Mouse (Mus musculus) kidney, embryonic 15.5 days (tissue): ENCODE measurements at regions not wholly inside any gene's neighbourhood (a gene's known extent, or its start where the extent isn't known, plus 50 kb on each side); places are given as distances from the start of the nearest gene placed in this dataset.
"Not testable (repeated sequence)": the region's sequence is repeated elsewhere in the genome, so short reads cannot be mapped to it uniquely, and the experiment has no call there.

Experiments
- ATAC-seq: fragments of 200-750 bp; cut with Nextera tagmentation; replicated peaks from 2 replicates; pipeline ENCODE4 v1.8.0; 2017; ENCODE audit warnings: moderate TSS enrichment; ENCODE audit not compliant: low FRiP score
- H3K27ac ChIP-seq: fragments of 300-500 bp; sonication (generic); 2 replicates; pipeline ENCODE4 v1.5.1; 2015; ENCODE audit warnings: mild to moderate bottlenecking, inconsistent platforms
- H3K27me3 ChIP-seq: fragments of 300-500 bp; sonication (generic); 2 replicates; pipeline ENCODE4 v1.6.1; 2015; ENCODE audit warnings: inconsistent platforms
- H3K36me3 ChIP-seq: fragments of 300-500 bp; sonication (generic); 2 replicates; pipeline ENCODE4 v1.6.1; 2015; ENCODE audit warnings: inconsistent platforms
- H3K4me1 ChIP-seq: fragments of 300-500 bp; sonication (generic); 2 replicates; pipeline ENCODE4 v1.6.1; 2015; ENCODE audit warnings: inconsistent platforms
- H3K4me2 ChIP-seq: fragments of 300-500 bp; sonication (generic); 2 replicates; pipeline ENCODE4 v1.6.1; 2015; ENCODE audit warnings: moderate library complexity, mild to moderate bottlenecking, inconsistent platforms
- H3K4me3 ChIP-seq: fragments of 300-500 bp; sonication (generic); replicated peaks from 2 replicates; pipeline ENCODE4 v1.5.1; 2015; ENCODE audit warnings: mild to moderate bottlenecking, inconsistent platforms
- H3K9ac ChIP-seq: fragments of 300-500 bp; sonication (generic); 2 replicates; pipeline ENCODE4 v1.6.1; 2015; ENCODE audit warnings: mild to moderate bottlenecking, inconsistent platforms
- H3K9me3 ChIP-seq: fragments of 300-500 bp; sonication (generic); replicated peaks from 2 replicates; pipeline ENCODE4 v1.6.1; 2016; ENCODE audit warnings: inconsistent platforms
- WGBS: fragments of 180-500 bp; shearing (Covaris S2); methylation state at CpG from one replicate; pipeline ENCODE4 v1.1.7; 2015; ENCODE audit warnings: mixed read lengths; 5-methylcytosine and 5-hydroxymethylcytosine counted together

- H3K9ac ChIP-seq, result no peak overlapping the region
- H3K4me3 ChIP-seq, result no peak overlapping the region
- H3K9me3 ChIP-seq, result no peaks in the 10 kb centered on the region
- H3K4me2 ChIP-seq, result no peak overlapping the region
- H3K27ac ChIP-seq, result no peak overlapping the region
- no peaks in the 10 kb centered on the region for H3K27me3 ChIP-seq
- H3K36me3 ChIP-seq, result no peaks in the 10 kb centered on the region
- no peak for ATAC-seq
- WGBS, result 38% methylated on average over 13 of the region's 13 CpGs
- peaks cover 9% of the 10 kb centered on the region; the same call in 1 of the 2 replicates for H3K4me1 ChIP-seq
Observed at GRCm38 (mm10) chr13:57016465-57017272, 120.9 kb upstream of the Trpc7 start.

GRCm38 (mm10) chr13:57007236-57007635, 111.4 kb upstream of the Trpc7 start:
- not testable (repeated sequence) for H3K4me1 ChIP-seq, H3K4me2 ChIP-seq, H3K9me3 ChIP-seq, H3K9ac ChIP-seq, ATAC-seq, H3K36me3 ChIP-seq, H3K4me3 ChIP-seq, H3K27me3 ChIP-seq, H3K27ac ChIP-seq
- WGBS, result 93% methylated on average over 8 of the region's 8 CpGs

DNA sequence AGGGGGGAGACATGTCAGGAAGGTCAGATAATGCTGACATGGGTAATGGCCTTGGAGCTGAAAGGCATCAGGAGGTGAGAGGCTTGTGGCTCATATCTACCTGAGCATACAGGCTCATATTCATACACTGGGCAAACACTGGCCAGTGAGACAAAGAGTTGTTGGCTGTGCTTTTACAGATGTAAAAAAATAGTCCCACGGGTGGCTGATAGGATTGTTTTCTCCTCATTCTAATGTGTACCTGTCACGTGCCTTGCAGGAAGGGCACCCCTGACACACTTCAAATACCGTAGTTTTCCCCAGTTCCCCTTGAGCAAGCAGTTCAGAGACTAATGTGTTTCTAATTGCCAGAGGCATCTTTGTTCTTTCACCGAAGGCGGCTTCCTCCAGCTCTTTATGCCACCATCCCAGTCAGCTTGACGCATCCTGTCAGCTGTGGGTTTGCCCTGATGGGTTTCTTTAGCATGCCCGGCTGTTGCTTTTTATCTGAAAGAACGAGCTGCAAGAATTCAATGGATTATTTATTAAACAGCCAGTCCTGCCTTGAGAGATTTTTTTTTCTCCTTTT, 107.9 kb upstream of the Trpc7 start:
- H3K4me3 ChIP-seq, result no peak overlapping the region
- H3K27me3 ChIP-seq, result no peaks in the 10 kb centered on the region
- H3K9ac ChIP-seq, result no peak overlapping the region
- no peak for ATAC-seq
- H3K36me3 ChIP-seq, result no peaks in the 10 kb centered on the region
- H3K27ac ChIP-seq, result no peak overlapping the region
- WGBS, result 35% methylated on average over 8 of the region's 8 CpGs
- H3K9me3 ChIP-seq, result no peaks in the 10 kb centered on the region
- no peak overlapping the region for H3K4me2 ChIP-seq
- H3K4me1 ChIP-seq, result peaks cover 7% of the 10 kb centered on the region; the same call in 1 of the 2 replicates

GRCm38 (mm10) chr13:56992022-56992421, 96.2 kb upstream of the Trpc7 start:
- no peaks in the 10 kb centered on the region for H3K4me1 ChIP-seq
- no peaks in the 10 kb centered on the region for H3K27me3 ChIP-seq
- H3K4me2 ChIP-seq, result no peak overlapping the region
- H3K4me3 ChIP-seq, result no peak overlapping the region
- H3K9ac ChIP-seq, result no peak overlapping the region
- no peak overlapping the region for H3K27ac ChIP-seq
- no peak for ATAC-seq
- no peaks in the 10 kb centered on the region for H3K36me3 ChIP-seq
- H3K9me3 ChIP-seq, result 0 out of 2 replicates have a peak, but pooled peaks cover 3% of the 10 kb centered on the region

DNA sequence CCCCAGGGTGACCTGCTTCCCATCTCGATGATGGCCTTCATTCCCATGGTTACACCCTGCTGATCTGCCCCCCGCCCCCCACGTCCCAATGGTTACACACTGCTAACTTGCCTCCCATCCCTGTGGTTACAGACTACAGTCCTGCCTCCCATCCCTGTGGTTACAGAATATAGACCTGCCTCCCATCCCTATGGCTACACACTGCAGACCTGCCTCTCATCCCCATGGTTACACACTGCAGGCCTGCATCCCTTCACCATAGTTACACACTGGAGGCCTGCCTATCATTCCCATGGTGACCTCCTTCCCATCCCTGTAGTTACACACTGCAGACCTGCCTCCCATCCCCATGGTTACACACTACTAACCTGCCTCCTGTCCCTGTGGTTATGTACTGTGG, 78.3 kb upstream of the Trpc7 start:
- 76% methylated on average over 3 of the region's 3 CpGs for WGBS
- Histone ChIP-seq H3K27me3 (no peaks in the 10 kb centered on the region), H3K4me3 (no peak overlapping the region), H3K27ac (no peak overlapping the region), H3K4me1 (no peaks in the 10 kb centered on the region), H3K4me2 (no peak overlapping the region), H3K36me3 (no peaks in the 10 kb centered on the region), H3K9me3 (no peaks in the 10 kb centered on the region), H3K9ac (no peak overlapping the region)
- no peak for ATAC-seq

DNA sequence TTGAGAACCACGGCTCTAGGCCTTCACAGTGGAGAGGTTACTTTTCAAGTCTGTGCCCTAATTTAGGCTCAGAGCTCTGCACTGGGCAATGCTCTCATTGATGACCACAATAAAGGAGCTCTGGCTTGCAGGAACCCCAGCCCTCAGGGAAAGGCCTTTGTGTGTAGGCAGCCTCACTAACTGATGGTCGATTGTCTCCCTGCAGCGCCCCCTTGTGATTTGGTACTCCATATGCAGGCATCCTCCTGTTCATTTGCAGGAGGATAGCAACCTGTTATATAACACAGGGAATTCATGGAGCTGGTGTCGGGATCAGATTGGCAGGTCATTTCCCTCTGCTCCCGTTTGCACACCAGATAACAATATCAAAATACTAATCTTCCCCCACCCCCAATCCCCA, 59.6 kb upstream of the Trpc7 start:
- no peaks in the 10 kb centered on the region for H3K36me3 ChIP-seq
- no peak for ATAC-seq
- H3K9me3 ChIP-seq, result no peaks in the 10 kb centered on the region
- no peak overlapping the region for H3K4me3 ChIP-seq
- WGBS, result 35% methylated on average over 5 of the region's 5 CpGs
- no peak overlapping the region for H3K9ac ChIP-seq
- no peak overlapping the region for H3K4me2 ChIP-seq
- H3K27ac ChIP-seq, result no peak overlapping the region
- no peaks in the 10 kb centered on the region for H3K27me3 ChIP-seq
- H3K4me1 ChIP-seq, result no peaks in the 10 kb centered on the region

DNA sequence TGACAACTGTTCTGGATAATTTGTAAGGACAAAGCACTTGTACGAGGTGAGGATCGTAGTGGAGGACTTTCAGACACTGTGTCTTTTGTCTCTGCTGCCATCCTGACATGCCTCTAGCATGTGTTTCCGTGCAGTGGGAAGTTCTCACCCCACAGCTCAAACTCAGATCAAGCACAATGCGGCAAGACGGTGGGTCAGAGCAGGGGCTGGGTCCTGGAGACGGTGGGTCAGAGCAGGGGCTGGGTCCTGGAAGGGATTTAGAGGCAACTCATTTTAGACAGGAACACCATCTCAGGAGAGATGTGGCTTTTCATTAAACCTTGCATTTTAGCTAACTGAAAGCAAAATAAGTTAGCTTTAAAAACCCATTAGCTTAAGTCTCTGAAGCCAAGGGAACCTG, 52.3 kb upstream of the Trpc7 start:
- H3K9me3 ChIP-seq, result no peaks in the 10 kb centered on the region
- no peak overlapping the region for H3K9ac ChIP-seq
- no peak for ATAC-seq
- H3K4me3 ChIP-seq, result no peak overlapping the region
- H3K4me2 ChIP-seq, result no peak overlapping the region
- no peaks in the 10 kb centered on the region for H3K4me1 ChIP-seq
- no peaks in the 10 kb centered on the region for H3K27me3 ChIP-seq
- no peak overlapping the region for H3K27ac ChIP-seq
- H3K36me3 ChIP-seq, result no peaks in the 10 kb centered on the region
- 89% methylated on average over 6 of the region's 6 CpGs for WGBS

DNA sequence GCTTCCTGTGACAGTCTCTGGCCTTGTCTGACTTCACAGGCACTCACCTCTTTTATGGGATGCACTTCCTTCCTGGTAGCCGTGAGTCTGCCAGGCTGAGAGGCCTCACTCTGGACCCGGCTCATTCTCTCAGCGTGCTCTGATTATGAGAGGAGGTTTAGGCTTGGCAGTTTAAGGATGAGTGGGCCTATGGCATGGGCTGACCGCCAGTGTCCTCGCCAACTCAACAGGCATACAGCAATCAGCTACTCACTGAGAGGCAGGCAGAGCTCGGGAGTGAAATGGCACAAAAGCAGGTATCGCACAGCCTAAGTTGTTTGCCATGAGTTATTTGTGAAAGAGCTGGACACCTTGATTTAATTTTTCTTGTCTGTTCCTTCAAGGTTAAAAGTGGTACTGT, 51.5 kb upstream of the Trpc7 start:
- ATAC-seq, result no peak
- Histone ChIP-seq H3K4me1 (no peaks in the 10 kb centered on the region), H3K4me3 (no peak overlapping the region), H3K9ac (no peak overlapping the region), H3K4me2 (no peak overlapping the region), H3K27me3 (no peaks in the 10 kb centered on the region), H3K9me3 (no peaks in the 10 kb centered on the region), H3K36me3 (no peaks in the 10 kb centered on the region), H3K27ac (no peak overlapping the region)
- WGBS, result 65% methylated on average over 7 of the region's 7 CpGs
